Mouse (Mus musculus) embryo, embryonic 10.5 days (tissue): Measurements from ENCODE around the gene Tbk1.

Experiments
- DNase-seq: peaks from one replicate; pipeline ENCODE4 v3.0.0-alpha.2; 2015; ENCODE audit warnings: low spot score

The Tbk1 gene

GRCm38 (mm10) chr10:121587371-121587840 is 819 bp upstream of the Tbk1 start:
- no peak for DNase-seq

- DNase-seq, result peak; percentile 37
Measured at GRCm38 (mm10) chr10:121585791-121586642, 570 bp downstream of the Tbk1 start.

GRCm38 (mm10) chr10:121585056-121585790 is 1.4 kb downstream of the Tbk1 start:
- no peak for DNase-seq

- no peak for DNase-seq
Measured at GRCm38 (mm10) chr10:121584033-121584432, 2.6 kb downstream of the Tbk1 start.

- no peak for DNase-seq
Measured at GRCm38 (mm10) chr10:121583016-121583415, 3.6 kb downstream of the Tbk1 start.

- DNase-seq, result no peak
Measured at GRCm38 (mm10) chr10:121582287-121582686, 4.3 kb downstream of the Tbk1 start.

- peak; percentile 19 for DNase-seq
Measured at GRCm38 (mm10) chr10:121581405-121581804, 5.2 kb downstream of the Tbk1 start.

- no peak for DNase-seq
Measured at GRCm38 (mm10) chr10:121580381-121580780, 6.2 kb downstream of the Tbk1 start.

- DNase-seq, result no peak
Measured at GRCm38 (mm10) chr10:121576372-121576771, 10.2 kb downstream of the Tbk1 start.

- DNase-seq, result no peak
Measured at GRCm38 (mm10) chr10:121571511-121572147, 15.0 kb downstream of the Tbk1 start.

GRCm38 (mm10) chr10:121571031-121571430 is 15.6 kb downstream of the Tbk1 start:
- no peak for DNase-seq

- DNase-seq, result no peak
Measured at GRCm38 (mm10) chr10:121569796-121570195, 16.8 kb downstream of the Tbk1 start.

GRCm38 (mm10) chr10:121569001-121569589 is 17.5 kb downstream of the Tbk1 start:
- peak; percentile 66 for DNase-seq

GRCm38 (mm10) chr10:121568534-121568933 is 18.1 kb downstream of the Tbk1 start:
- no peak for DNase-seq

- no peak for DNase-seq
Measured at GRCm38 (mm10) chr10:121568026-121568425, 18.6 kb downstream of the Tbk1 start.

GRCm38 (mm10) chr10:121564447-121564846 is 22.1 kb downstream of the Tbk1 start:
- no peak for DNase-seq

GRCm38 (mm10) chr10:121558231-121558630 is 28.4 kb downstream of the Tbk1 start:
- no peak for DNase-seq

GRCm38 (mm10) chr10:121556263-121556662 is 30.3 kb downstream of the Tbk1 start:
- DNase-seq, result no peak

- no peak for DNase-seq
Measured at GRCm38 (mm10) chr10:121550334-121550733, 36.3 kb downstream of the Tbk1 start.

- DNase-seq, result no peak
Measured at GRCm38 (mm10) chr10:121549670-121550069, 36.9 kb downstream of the Tbk1 start.

- DNase-seq, result no peak
Measured at GRCm38 (mm10) chr10:121547162-121547561, 39.4 kb downstream of the Tbk1 start.

- no peak for DNase-seq
Measured at GRCm38 (mm10) chr10:121543577-121543976, 43.0 kb downstream of the Tbk1 start.
